Comparison of ENCODE assay signal across 8 mouse cellular contexts in the genomic region with DNA sequence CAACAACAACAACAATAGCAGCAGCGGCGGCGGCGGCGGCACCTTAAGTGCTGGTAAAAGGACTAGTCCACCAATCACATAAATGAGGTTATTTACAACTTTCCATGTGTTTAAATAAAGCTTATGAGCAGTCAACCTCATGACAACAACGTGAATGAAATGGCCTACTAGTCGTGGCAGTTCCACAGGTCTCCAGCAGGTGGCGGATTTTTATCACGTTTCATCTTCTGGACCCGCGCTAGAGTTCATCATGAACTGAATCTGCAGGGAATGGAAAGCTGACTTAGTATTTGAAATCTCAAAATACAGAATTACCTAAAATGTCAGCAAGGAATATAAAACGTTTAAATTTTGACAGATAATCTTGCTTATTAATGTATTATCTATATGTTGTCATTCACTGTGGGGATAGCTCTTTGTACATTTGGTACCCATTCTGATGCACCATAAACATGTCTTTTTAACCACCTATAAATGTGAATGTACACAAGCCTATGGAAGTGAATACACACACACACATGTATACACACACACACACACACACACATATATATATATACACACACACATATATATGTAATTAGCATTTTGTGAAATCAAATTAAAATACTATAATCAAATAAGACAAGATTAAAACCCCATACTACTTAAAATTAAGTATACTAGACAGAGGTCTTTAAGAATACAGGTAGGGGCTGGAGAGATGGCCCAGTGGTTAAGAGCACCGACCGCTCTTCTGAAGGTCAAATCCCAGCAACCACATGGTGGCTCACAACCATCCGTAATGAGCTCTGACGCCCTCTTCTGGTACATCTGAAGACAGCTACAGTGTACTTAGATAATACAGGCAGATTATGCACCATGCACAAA. TPM values are rescaled to one million over a fixed set of nuclear protein-coding genes. Genes with fewer than 3 reads are reported as not detected.
DNase-seq lines count a peak whose midpoint lies in the region; ATAC-seq and TF ChIP-seq lines count a peak whose summit lies in the region.

No protein-coding gene starts in this region.

- 44% methylated on average over 16 of the region's 16 CpGs for WGBS in cerebellum, adult 2 months
- 41% methylated on average over 16 of the region's 16 CpGs for WGBS in forebrain, postnatal 0 days
- 41% methylated on average over 16 of the region's 16 CpGs for WGBS in intestine, embryonic 15.5 days
- 46% methylated on average over 16 of the region's 16 CpGs for WGBS in limb, embryonic 10.5 days
- 35% methylated on average over 16 of the region's 16 CpGs for WGBS in midbrain, embryonic 14.5 days
- WGBS in spleen, adult 2 months = 44% methylated on average over 16 of the region's 16 CpGs

- no peak overlapping the region for H3K9ac ChIP-seq in forebrain, postnatal 0 days
- no peak overlapping the region for H3K9ac ChIP-seq in intestine, embryonic 15.5 days
- H3K9ac ChIP-seq in midbrain, embryonic 14.5 days (replicated peaks; ENCODE audit: low read length) = no peak overlapping the region

- H3K36me3 ChIP-seq in testis, adult 2 months (ENCODE audit: control insufficient read depth, insufficient read depth, low read length) = no peaks in the 10 kb centered on the region
- H3K36me3 ChIP-seq in forebrain, postnatal 0 days (ENCODE audit: insufficient read depth) = 0 out of 2 replicates have a peak, but pooled peaks cover 6% of the 10 kb centered on the region
- no peaks in the 10 kb centered on the region for H3K36me3 ChIP-seq in intestine, embryonic 15.5 days
- peaks cover 34% of the 10 kb centered on the region for H3K36me3 ChIP-seq in limb, embryonic 10.5 days
- peaks cover 31% of the 10 kb centered on the region for H3K36me3 ChIP-seq in midbrain, embryonic 14.5 days (ENCODE audit: control insufficient read depth, insufficient read depth, low read length)
- no peaks in the 10 kb centered on the region for H3K36me3 ChIP-seq in spleen, adult 2 months (ENCODE audit: control insufficient read depth, insufficient read depth, low read length)

- H3K9me3 ChIP-seq in forebrain, postnatal 0 days (ENCODE audit: low read length) = no peaks in the 10 kb centered on the region
- no peaks in the 10 kb centered on the region for H3K9me3 ChIP-seq in intestine, embryonic 15.5 days
- H3K9me3 ChIP-seq in limb, embryonic 10.5 days (replicated peaks) = no peaks in the 10 kb centered on the region
- H3K9me3 ChIP-seq in midbrain, embryonic 14.5 days (ENCODE audit: control insufficient read depth, low read length) = no peaks in the 10 kb centered on the region

- TF ChIP-seq POLR2A in testis, adult 2 months (IDR thresholded peaks at IDR 0.05; ENCODE audit: control insufficient read depth, low read depth, low read length) = no peak
- TF ChIP-seq POLR2A in cerebellum, adult 2 months (IDR thresholded peaks at IDR 0.05; ENCODE audit: borderline replicate concordance, insufficient read depth, low read length) = no peak
- no peak for TF ChIP-seq POLR2A in spleen, adult 2 months (IDR thresholded peaks at IDR 0.05; ENCODE audit: low read depth, low read length)

- peak; percentile 23 for ATAC-seq in forebrain, postnatal 0 days
- peak; percentile 37; the same call in 1 of the 2 replicates for ATAC-seq in intestine, embryonic 15.5 days
- peak; percentile 57; the same call in 1 of the 2 replicates for ATAC-seq in midbrain, embryonic 14.5 days (ENCODE audit: low FRiP score, low TSS enrichment)

- H3K4me2 ChIP-seq in forebrain, postnatal 0 days (ENCODE audit: low read depth) = no peak overlapping the region
- H3K4me2 ChIP-seq in intestine, embryonic 15.5 days (replicated peaks) = no peak overlapping the region
- no peak overlapping the region for H3K4me2 ChIP-seq in midbrain, embryonic 14.5 days (ENCODE audit: low read length)

- H3K27me3 ChIP-seq in testis, adult 2 months (ENCODE audit: control insufficient read depth, insufficient read depth, low read length) = no peaks in the 10 kb centered on the region
- no peaks in the 10 kb centered on the region for H3K27me3 ChIP-seq in cerebellum, adult 2 months (ENCODE audit: control insufficient read depth, insufficient read depth, low read length)
- no peaks in the 10 kb centered on the region for H3K27me3 ChIP-seq in forebrain, postnatal 0 days (ENCODE audit: insufficient read depth, low read length)
- no peaks in the 10 kb centered on the region for H3K27me3 ChIP-seq in intestine, embryonic 15.5 days (replicated peaks)
- no peaks in the 10 kb centered on the region for H3K27me3 ChIP-seq in limb, embryonic 10.5 days (ENCODE audit: low read depth, poor library complexity, severe bottlenecking)
- H3K27me3 ChIP-seq in midbrain, embryonic 14.5 days (ENCODE audit: control insufficient read depth, insufficient read depth, low read length) = no peaks in the 10 kb centered on the region
- no peaks in the 10 kb centered on the region for H3K27me3 ChIP-seq in spleen, adult 2 months (ENCODE audit: control insufficient read depth, insufficient read depth, low read length)

- no peak overlapping the region for H3K4me3 ChIP-seq in testis, adult 2 months (ENCODE audit: control insufficient read depth, low read depth, low read length)
- no peak overlapping the region for H3K4me3 ChIP-seq in cerebellum, adult 2 months (replicated peaks; ENCODE audit: insufficient read depth, low read depth, low read length)
- no peak overlapping the region for H3K4me3 ChIP-seq in forebrain, postnatal 0 days (ENCODE audit: low read depth, low read length)
- H3K4me3 ChIP-seq in intestine, embryonic 15.5 days (replicated peaks) = no peak overlapping the region
- no peak overlapping the region for H3K4me3 ChIP-seq in limb, embryonic 10.5 days
- no peak overlapping the region for H3K4me3 ChIP-seq in midbrain, embryonic 14.5 days (replicated peaks; ENCODE audit: low read depth, low read length)
- H3K4me3 ChIP-seq in spleen, adult 2 months (ENCODE audit: extremely low read depth, insufficient read depth, insufficient read length) = no peak overlapping the region

- H3K27ac ChIP-seq in testis, adult 2 months (ENCODE audit: control insufficient read depth, insufficient read depth, low read depth, low read length) = no peak overlapping the region
- no peak overlapping the region for H3K27ac ChIP-seq in cerebellum, adult 2 months (ENCODE audit: insufficient read depth, low read length)
- no peak overlapping the region for H3K27ac ChIP-seq in forebrain, postnatal 0 days (ENCODE audit: low read depth, low read length)
- H3K27ac ChIP-seq in intestine, embryonic 15.5 days = no peak overlapping the region
- no peak overlapping the region for H3K27ac ChIP-seq in limb, embryonic 10.5 days
- H3K27ac ChIP-seq in midbrain, embryonic 14.5 days (replicated peaks; ENCODE audit: low read depth, low read length) = no peak overlapping the region
- no peak overlapping the region for H3K27ac ChIP-seq in spleen, adult 2 months (ENCODE audit: insufficient read depth, low read length)

- no peak for DNase-seq in testis, postnatal 14 days (ENCODE audit: low spot score)
- peak; percentile 63 to 77 for DNase-seq in cerebellum, adult 2 months
- DNase-seq in forebrain, postnatal 0 days = peak; percentile 79
- DNase-seq in limb, embryonic 10.5 days (ENCODE audit: low spot score) = peak; percentile 80
- peak; percentile 89 for DNase-seq in midbrain, embryonic 14.5 days
- peak in 1 of 2 experiments; percentile 55 for DNase-seq in spleen, adult 2 months (ENCODE audit: low read depth in 1 of 2, low spot score in 2 of 2)

- H3K4me1 ChIP-seq in testis, adult 2 months (ENCODE audit: control insufficient read depth, insufficient read depth, low read length) = no peaks in the 10 kb centered on the region
- no peaks in the 10 kb centered on the region for H3K4me1 ChIP-seq in cerebellum, adult 2 months (ENCODE audit: control insufficient read depth, insufficient read depth, low read length)
- no peaks in the 10 kb centered on the region for H3K4me1 ChIP-seq in forebrain, postnatal 0 days (ENCODE audit: insufficient read depth)
- H3K4me1 ChIP-seq in intestine, embryonic 15.5 days (replicated peaks) = no peaks in the 10 kb centered on the region
- H3K4me1 ChIP-seq in limb, embryonic 10.5 days = no peaks in the 10 kb centered on the region
- no peaks in the 10 kb centered on the region for H3K4me1 ChIP-seq in midbrain, embryonic 14.5 days (ENCODE audit: control insufficient read depth, insufficient read depth, low read length)
- no peaks in the 10 kb centered on the region; the same call in 1 of the 2 replicates for H3K4me1 ChIP-seq in spleen, adult 2 months (ENCODE audit: control insufficient read depth, insufficient read depth, insufficient read length)

- peak; percentile 35; the same call in 1 of the 2 replicates for TF ChIP-seq CTCF in testis, adult 2 months (IDR thresholded peaks at IDR 0.05; ENCODE audit: control insufficient read depth, insufficient read depth, insufficient replicate concordance, low read depth, low read length)
- peak; percentile 74 for TF ChIP-seq CTCF in cerebellum, adult 2 months (IDR thresholded peaks at IDR 0.05; ENCODE audit: borderline replicate concordance, insufficient read depth, low read depth, low read length)
- peak; percentile 85 for TF ChIP-seq CTCF in forebrain, postnatal 0 days (IDR thresholded peaks at IDR 0.05; ENCODE audit: low read depth)
- TF ChIP-seq CTCF in spleen, adult 2 months (IDR thresholded peaks at IDR 0.05; ENCODE audit: extremely low read depth, insufficient read depth, insufficient read length, insufficient replicate concordance) = peak; percentile 71; the same call in 1 of the 2 replicates

RNA-seq across cellular contexts. Expression of a gene that starts 49.1 kb away (rescaled TPM):
- polyA plus RNA-seq in testis, adult 2 months (2012; rRNA removed) = 10.9 and 14.9 TPM in 2 replicates
- 25.9 and 26.0 TPM in 2 replicates for polyA plus RNA-seq in cerebellum, adult 2 months (2012; rRNA removed)
- 24.1 and 27.0 TPM in 2 replicates for total RNA-seq in forebrain, postnatal 0 days (2014; rRNA removed)
- 15.5 and 19.4 TPM in 2 replicates for polyA plus RNA-seq in forebrain, postnatal 0 days (2015; fragmentation: Nextera tagmentation; extraction: Ambion mirVana)
- 48.4 and 57.0 TPM in 2 replicates for polyA plus RNA-seq in intestine, embryonic 15.5 days (2015; fragmentation: Nextera tagmentation; extraction: Ambion mirVana)
- polyA plus RNA-seq in limb, embryonic 10.5 days (2016; fragmentation: Nextera tagmentation; extraction: Ambion mirVana) = 32.9 and 34.2 TPM in 2 replicates
- 17.7 and 21.9 TPM in 2 replicates for polyA plus RNA-seq in midbrain, embryonic 14.5 days (2014; fragmentation: Nextera tagmentation; extraction: Ambion mirVana)
- 9.6 and 10.0 TPM in 2 replicates for polyA plus RNA-seq in spleen, adult 2 months (2012; rRNA removed)

Comparison
In these comparisons a context has a peak if more than half of its experiments do, and no peak if none do; other contexts are left out.
1. CTCF ChIP-seq: peak in every context shown above with its lines; median percentile 85 in forebrain, postnatal 0 days; 74 in cerebellum, adult 2 months; 71 in spleen, adult 2 months; 35 in testis, adult 2 months.